Mouse (Mus musculus): ENCODE results near the gene Ly86. TPM values are rescaled to one million over a fixed set of nuclear protein-coding genes. Genes with fewer than 3 reads are reported as not detected.

Ly86 gene
- polyA plus RNA-seq, 1 experiment, result not detected

DNA sequence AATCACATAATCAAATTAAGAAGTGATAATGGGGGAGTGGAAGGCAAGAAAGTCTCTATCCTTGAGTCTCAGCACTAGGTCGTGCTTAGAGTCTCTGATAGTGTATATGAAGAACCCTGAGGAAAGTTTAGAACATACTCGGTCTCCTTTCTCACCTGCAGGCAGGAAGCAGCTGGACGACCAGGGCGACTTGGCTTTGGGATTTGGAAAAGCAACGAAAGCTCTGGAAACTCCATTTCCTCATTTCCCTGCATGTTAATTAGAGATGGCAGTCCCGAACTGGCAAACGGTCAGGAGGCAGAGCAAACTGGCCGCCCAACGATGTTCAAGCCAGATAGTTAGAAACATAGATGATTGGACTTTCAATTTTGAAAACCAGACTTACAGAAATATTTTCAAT, 89.8 kb downstream of the Ly86 start:
- H3K27me3 ChIP-seq (replicated peaks), result peaks cover 9% of the 10 kb centered on the region

DNA sequence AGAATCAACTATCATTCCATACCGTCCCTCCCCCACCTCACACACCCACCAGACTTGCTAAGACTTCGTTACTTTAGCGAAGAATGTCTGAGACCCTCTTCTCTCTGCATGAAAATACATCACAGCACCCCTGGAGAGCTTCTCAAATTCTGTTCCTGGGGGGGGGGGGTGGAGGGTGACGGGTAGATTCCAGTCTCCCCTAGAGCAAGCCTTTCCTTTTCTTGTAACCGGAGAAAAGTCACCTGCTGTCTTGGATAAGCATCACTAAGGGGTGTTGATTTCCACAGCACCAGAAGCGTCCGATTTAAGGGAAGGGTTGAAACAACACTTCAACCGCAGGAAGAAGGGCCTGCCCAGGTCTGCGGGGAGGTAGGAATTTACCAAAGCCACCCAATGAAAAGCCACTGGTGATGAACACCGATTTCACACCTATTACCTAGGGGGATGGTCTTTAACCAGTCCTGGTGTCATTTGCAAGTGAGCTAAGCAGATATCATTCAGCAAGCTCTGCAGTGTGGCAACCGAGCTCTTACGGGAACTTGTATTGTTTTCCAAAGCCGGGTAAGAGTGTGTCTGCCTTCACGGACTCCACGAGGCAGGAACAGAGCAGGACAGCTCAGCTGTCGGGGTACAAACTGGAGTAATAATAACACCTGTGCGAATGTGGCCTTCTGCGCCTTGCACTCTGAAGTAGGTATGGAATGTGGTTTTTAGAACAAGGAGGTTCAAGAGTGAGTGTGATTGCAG, 91.4 kb downstream of the Ly86 start:
- Histone ChIP-seq H3K4me3 (replicated peaks) (no peak overlapping the region), H3K9me3 (no peaks in the 10 kb centered on the region; the same call in 1 of the 2 replicates), H3K4me1 (peaks cover 45% of the 10 kb centered on the region), H3K36me3 (replicated peaks; ENCODE audit: low read length) (no peaks in the 10 kb centered on the region), H3K27me3 (replicated peaks) (no peaks in the 10 kb centered on the region)
- no peak for TF ChIP-seq GATA1 (IDR thresholded peaks at IDR 0.05; ENCODE audit: borderline replicate concordance, low read length)
- TF ChIP-seq FLI1 (IDR thresholded peaks at IDR 0.05; ENCODE audit: low read length), result no peak

More for the DNA sequence above, 89.8 kb downstream of the Ly86 start:
- H3K4me1 ChIP-seq, result peaks cover 35% of the 10 kb centered on the region
- no peaks in the 10 kb centered on the region for H3K36me3 ChIP-seq (replicated peaks; ENCODE audit: low read length)
- H3K9me3 ChIP-seq, result no peaks in the 10 kb centered on the region; the same call in 1 of the 2 replicates
- TF ChIP-seq FLI1 (IDR thresholded peaks at IDR 0.05; ENCODE audit: low read length) (no peak), GATA1 (IDR thresholded peaks at IDR 0.05; ENCODE audit: borderline replicate concordance, low read length) (no peak)
- H3K4me3 ChIP-seq (replicated peaks), result peak overlapping the region; percentile 91

DNA sequence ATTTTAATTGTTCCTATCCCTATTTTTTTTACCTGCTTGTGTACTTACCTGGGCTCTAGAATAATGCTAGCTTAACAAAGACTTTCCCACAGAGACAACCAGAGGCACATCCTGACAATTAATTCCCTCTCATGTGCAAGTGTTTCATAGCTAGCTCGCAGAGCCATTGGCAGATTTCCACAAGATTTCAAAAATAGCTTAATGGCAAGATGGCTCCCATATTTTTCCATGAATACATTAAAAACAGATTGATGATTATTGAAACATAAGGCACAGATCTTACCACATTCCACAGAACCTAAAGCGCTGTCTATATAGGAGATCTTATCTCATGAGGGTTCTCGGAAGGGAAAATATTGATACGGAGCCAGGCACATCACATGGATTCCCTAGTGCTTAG, 93.8 kb downstream of the Ly86 start:
- no peaks in the 10 kb centered on the region for H3K36me3 ChIP-seq (replicated peaks; ENCODE audit: low read length)
- H3K27me3 ChIP-seq (replicated peaks), result no peaks in the 10 kb centered on the region
- no peaks in the 10 kb centered on the region for H3K9me3 ChIP-seq
- H3K4me1 ChIP-seq, result peaks cover 56% of the 10 kb centered on the region
- H3K4me3 ChIP-seq (replicated peaks), result no peak overlapping the region
- TF ChIP-seq GATA1 (IDR thresholded peaks at IDR 0.05; ENCODE audit: borderline replicate concordance, low read length), result no peak

DNA sequence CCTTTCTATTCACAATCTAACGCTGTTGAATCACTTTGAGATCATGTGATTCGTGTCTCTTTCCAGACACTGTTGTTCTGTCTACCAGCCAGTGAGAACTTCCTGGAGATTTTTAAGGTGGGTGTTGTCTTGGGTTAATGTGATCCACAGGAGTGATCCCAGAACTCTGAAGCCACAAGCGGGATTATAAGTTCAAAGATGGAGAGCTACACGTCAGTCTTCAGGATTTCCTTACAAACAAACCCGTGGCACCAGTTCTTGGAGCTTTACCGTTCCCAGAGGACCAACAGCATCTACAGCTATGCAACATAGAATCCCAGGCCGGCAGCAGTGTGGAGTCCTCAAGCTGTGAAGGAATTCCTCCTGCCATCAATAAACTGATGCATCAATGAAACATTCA, 94.5 kb downstream of the Ly86 start:
- Histone ChIP-seq H3K4me1 (peaks cover 51% of the 10 kb centered on the region), H3K9me3 (no peaks in the 10 kb centered on the region), H3K4me3 (replicated peaks) (no peak overlapping the region), H3K27me3 (replicated peaks) (no peaks in the 10 kb centered on the region), H3K36me3 (replicated peaks; ENCODE audit: low read length) (no peaks in the 10 kb centered on the region)
- TF ChIP-seq GATA1 (IDR thresholded peaks at IDR 0.05; ENCODE audit: borderline replicate concordance, low read length) (no peak), FLI1 (IDR thresholded peaks at IDR 0.05; ENCODE audit: low read length) (no peak)

DNA sequence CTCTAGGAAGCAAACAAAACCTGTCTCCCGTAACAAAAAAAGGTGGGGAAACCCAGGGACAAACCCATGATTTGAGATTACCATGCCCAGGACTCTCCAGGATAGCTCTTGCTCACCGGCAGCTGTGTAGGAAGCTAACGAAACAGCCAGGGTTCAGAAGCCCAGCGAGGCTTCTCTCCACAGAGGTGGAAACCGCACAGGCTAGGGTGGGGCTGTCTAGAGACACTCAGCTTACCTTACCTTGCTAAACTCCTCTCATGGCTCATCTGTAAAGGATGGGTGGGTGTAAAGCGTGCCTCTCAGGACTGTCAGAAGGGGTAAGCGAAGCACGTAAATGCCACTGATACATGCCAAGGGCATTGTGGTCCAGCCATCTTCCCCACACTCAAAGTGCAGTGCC, 94.9 kb downstream of the Ly86 start:
- H3K9me3 ChIP-seq, result no peaks in the 10 kb centered on the region
- TF ChIP-seq GATA1 (IDR thresholded peaks at IDR 0.05; ENCODE audit: borderline replicate concordance, low read length) (no peak), FLI1 (IDR thresholded peaks at IDR 0.05; ENCODE audit: low read length) (no peak)
- H3K4me3 ChIP-seq (replicated peaks), result no peak overlapping the region

DNA sequence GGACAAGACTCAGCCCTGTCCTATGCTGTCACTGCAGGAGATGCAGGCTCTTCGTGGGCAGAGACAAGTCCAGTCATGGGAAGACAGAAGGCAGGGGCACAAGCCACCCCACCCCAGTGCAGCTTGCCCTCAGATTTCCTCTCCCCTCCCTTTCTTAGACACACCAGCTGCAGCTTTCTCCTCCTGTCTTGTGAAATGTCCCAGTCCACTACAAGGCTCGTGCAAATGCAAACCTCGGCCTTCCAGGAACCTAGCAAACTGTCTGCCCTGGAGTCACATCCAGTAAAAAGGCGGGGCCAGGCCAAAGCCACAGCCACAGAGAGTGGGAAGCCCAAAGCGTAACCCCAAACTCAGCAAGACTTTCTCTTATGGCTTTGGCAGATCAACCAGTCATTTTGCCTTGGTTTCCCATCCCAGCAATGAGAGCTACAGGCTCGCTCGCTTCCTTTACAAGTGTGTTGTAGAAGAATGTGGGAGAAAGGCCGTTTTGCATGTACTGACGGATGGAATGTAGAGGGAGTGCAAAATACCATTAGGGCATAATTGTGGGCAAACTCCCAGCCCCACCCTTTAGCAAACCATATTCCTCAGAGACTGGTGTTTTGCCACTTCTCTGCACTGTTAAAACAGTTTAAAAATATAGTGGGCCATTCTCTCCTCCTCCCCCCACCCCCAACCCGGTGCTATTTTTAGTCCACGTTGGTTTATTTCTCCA, 95.7 kb downstream of the Ly86 start:
- Histone ChIP-seq H3K27me3 (replicated peaks) (no peaks in the 10 kb centered on the region), H3K4me1 (peaks cover 46% of the 10 kb centered on the region), H3K9me3 (no peaks in the 10 kb centered on the region), H3K4me3 (replicated peaks) (peak overlapping the region; percentile 72), H3K36me3 (replicated peaks; ENCODE audit: low read length) (no peaks in the 10 kb centered on the region)
- TF ChIP-seq FLI1 (IDR thresholded peaks at IDR 0.05; ENCODE audit: low read length) (no peak), GATA1 (IDR thresholded peaks at IDR 0.05; ENCODE audit: borderline replicate concordance, low read length) (no peak)

More for the DNA sequence above, 94.9 kb downstream of the Ly86 start:
- Histone ChIP-seq H3K36me3 (replicated peaks; ENCODE audit: low read length) (no peaks in the 10 kb centered on the region), H3K4me1 (peaks cover 46% of the 10 kb centered on the region), H3K27me3 (replicated peaks) (no peaks in the 10 kb centered on the region)

DNA sequence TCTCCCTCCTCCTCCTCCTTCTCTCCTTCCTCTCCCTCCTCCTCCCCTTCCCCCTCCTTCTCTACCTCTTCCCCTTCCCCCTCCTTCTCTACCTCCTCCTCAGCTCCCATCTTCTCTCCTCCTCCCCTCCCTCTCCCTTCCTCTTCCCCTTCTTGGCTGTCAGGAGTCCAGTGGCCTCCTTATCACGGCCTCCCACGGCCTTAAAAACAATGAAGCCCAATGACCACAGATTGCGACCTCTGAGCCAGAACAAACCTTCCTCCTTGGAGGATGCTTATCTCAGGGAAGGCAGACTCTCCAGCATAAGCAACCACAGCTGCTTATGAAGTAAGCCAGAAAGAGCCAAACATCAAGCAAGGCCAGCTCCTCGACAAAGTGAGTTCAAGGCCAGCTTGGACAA, 97.0 kb downstream of the Ly86 start:
- no peak for TF ChIP-seq GATA1 (IDR thresholded peaks at IDR 0.05; ENCODE audit: borderline replicate concordance, low read length)
- no peak for TF ChIP-seq FLI1 (IDR thresholded peaks at IDR 0.05; ENCODE audit: low read length)
- Histone ChIP-seq H3K4me3 (replicated peaks) (peak overlapping the region; percentile 29), H3K36me3 (replicated peaks; ENCODE audit: low read length) (no peaks in the 10 kb centered on the region), H3K4me1 (peaks cover 46% of the 10 kb centered on the region), H3K27me3 (replicated peaks) (no peaks in the 10 kb centered on the region), H3K9me3 (no peaks in the 10 kb centered on the region)

DNA sequence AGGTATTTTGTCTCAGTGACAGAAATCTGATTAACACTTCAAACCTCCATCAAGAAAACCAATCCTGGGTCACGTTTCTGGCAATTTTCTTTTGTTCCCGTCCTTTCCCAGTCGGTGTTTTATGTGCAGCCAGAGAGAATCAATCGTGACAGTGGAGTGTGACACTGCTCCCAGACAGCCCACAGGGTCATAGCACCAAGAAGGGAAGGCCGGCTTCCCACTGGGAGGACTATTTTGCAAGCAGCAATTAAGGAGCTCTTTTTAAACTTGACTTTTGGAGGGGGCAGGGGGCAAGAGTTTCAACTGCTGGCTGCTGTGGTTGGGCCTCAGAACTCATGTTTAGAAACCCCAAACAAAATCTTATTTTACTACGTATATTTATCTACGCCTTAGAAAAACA, 97.5 kb downstream of the Ly86 start:
- Histone ChIP-seq H3K4me1 (peaks cover 49% of the 10 kb centered on the region), H3K36me3 (replicated peaks; ENCODE audit: low read length) (no peaks in the 10 kb centered on the region), H3K27me3 (replicated peaks) (no peaks in the 10 kb centered on the region), H3K4me3 (replicated peaks) (no peak overlapping the region), H3K9me3 (no peaks in the 10 kb centered on the region)
- TF ChIP-seq FLI1 (IDR thresholded peaks at IDR 0.05; ENCODE audit: low read length) (no peak), GATA1 (IDR thresholded peaks at IDR 0.05; ENCODE audit: borderline replicate concordance, low read length) (no peak)

DNA sequence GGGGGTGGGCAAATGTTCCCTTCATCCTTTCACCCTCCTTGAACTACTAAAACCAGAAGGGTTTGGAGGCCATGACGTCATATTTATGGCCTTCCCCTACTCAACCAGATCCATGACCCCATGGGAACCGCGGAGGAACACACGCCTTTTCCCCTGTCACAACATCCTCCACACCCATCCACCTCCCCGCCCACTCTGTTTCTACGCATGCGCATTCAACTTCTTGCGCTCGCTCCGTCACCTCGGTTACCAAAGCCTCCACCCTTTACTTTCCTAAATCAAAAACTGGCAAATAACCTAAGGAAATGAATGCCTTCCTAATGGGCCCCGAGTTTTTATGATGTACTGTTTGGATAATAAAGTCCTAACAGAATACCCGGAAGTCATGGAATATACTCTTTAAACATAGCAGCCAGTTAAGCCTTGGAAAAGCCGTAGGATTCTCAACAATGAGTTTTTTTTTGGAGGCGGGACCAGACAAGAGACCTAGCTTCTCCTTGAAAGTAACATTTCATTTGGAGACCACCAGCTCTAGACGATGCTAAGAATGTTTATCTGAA, 101.8 kb downstream of the Ly86 start:
- H3K4me3 ChIP-seq (replicated peaks), result no peak overlapping the region
- H3K9me3 ChIP-seq, result peaks cover 12% of the 10 kb centered on the region
- peaks cover 32% of the 10 kb centered on the region for H3K4me1 ChIP-seq
- TF ChIP-seq GATA1 (IDR thresholded peaks at IDR 0.05; ENCODE audit: borderline replicate concordance, low read length), result no peak
- no peak for TF ChIP-seq FLI1 (IDR thresholded peaks at IDR 0.05; ENCODE audit: low read length)
- no peaks in the 10 kb centered on the region for H3K27me3 ChIP-seq (replicated peaks)
- H3K36me3 ChIP-seq (replicated peaks; ENCODE audit: low read length), result no peaks in the 10 kb centered on the region

DNA sequence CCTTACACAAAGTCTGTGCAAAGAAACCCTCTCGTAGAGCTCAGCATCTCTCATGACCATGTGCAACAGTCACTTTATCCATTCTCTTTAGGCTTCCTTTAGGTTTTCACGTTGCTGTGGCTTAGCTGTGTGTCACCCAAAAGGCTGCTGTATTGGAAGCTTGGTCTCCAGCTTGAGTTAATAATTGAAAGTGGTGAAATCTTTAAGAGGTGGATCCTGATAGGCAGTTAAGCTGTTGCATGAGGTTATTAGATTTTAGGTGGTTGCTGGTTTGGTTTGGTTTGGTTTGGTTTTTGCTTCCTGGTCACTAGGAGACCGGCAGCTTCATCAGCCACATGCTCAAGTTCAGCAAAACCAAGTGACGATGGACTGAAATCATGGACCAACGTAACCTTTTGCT, 106.0 kb downstream of the Ly86 start:
- H3K27me3 ChIP-seq (replicated peaks), result no peaks in the 10 kb centered on the region
- no peaks in the 10 kb centered on the region for H3K36me3 ChIP-seq (replicated peaks; ENCODE audit: low read length)
- TF ChIP-seq FLI1 (IDR thresholded peaks at IDR 0.05; ENCODE audit: low read length) (no peak), GATA1 (IDR thresholded peaks at IDR 0.05; ENCODE audit: borderline replicate concordance, low read length) (no peak)
- peaks cover 12% of the 10 kb centered on the region for H3K9me3 ChIP-seq
- peaks cover 51% of the 10 kb centered on the region for H3K4me1 ChIP-seq
- no peak overlapping the region for H3K4me3 ChIP-seq (replicated peaks)

All from megakaryocyte, embryonic 14.5 days (primary cell).